Mouse (Mus musculus) cerebellum, adult 2 months (tissue): ENCODE measurements around the gene Zfhx3. TPM values are rescaled to one million over a fixed set of nuclear protein-coding genes. Genes with fewer than 3 reads are reported as not detected.

Experiments used
- DNase-seq, 2 experiments: peaks; one replicate each; pipeline ENCODE4 v3.0.0; 2021
- H3K27ac ChIP-seq: fragments of 200-500 bp; 2 replicates; pipeline ENCODE4 v1.5.1; 2012; ENCODE audit warnings: low read length, control low read depth, inconsistent platforms; ENCODE audit not compliant: insufficient read depth
- H3K27me3 ChIP-seq: fragments of 200-500 bp; 2 replicates; pipeline ENCODE4 v1.6.1; 2012; ENCODE audit warnings: inconsistent platforms, mild to moderate bottlenecking, low read length, moderate library complexity; ENCODE audit not compliant: control insufficient read depth, insufficient read depth
- H3K4me1 ChIP-seq: fragments of 200-500 bp; 2 replicates; pipeline ENCODE4 v1.6.1; 2011; ENCODE audit warnings: low read length; ENCODE audit not compliant: control insufficient read depth, insufficient read depth
- H3K4me3 ChIP-seq: fragments of 200-500 bp; replicated peaks from 2 replicates; pipeline ENCODE3; 2011; ENCODE audit warnings: mild to moderate bottlenecking, low read depth, low read length, control low read depth; ENCODE audit not compliant: insufficient read depth
- CTCF ChIP-seq: fragments of 200-500 bp; IDR thresholded peaks from 2 replicates; pipeline ENCODE4 v1.5.1; 2011; ENCODE audit warnings: low read depth, mild to moderate bottlenecking, control low read depth, low read length, moderate library complexity, borderline replicate concordance; ENCODE audit not compliant: insufficient read depth
- POLR2A ChIP-seq: fragments of 200-500 bp; IDR thresholded peaks from 2 replicates; pipeline ENCODE4 v1.6.1; 2011; ENCODE audit warnings: low read length, control low read depth, borderline replicate concordance; ENCODE audit not compliant: insufficient read depth
- WGBS: fragments of 180-500 bp; shearing (Covaris S2); methylation state at CpG from one replicate; pipeline ENCODE4 v1.1.7; 2018; 5-methylcytosine and 5-hydroxymethylcytosine counted together
- polyA plus RNA-seq: library from polyadenylated mRNA; depleted of rRNA; stranded (reverse); fragments of >200 nt; gene quantifications from 2 replicates; pipeline ENCODE4 v1.2.3, GENCODE M21; 2012

Zfhx3 gene
- polyA plus RNA-seq, 1 experiment, result 3.3 TPM

DNA sequence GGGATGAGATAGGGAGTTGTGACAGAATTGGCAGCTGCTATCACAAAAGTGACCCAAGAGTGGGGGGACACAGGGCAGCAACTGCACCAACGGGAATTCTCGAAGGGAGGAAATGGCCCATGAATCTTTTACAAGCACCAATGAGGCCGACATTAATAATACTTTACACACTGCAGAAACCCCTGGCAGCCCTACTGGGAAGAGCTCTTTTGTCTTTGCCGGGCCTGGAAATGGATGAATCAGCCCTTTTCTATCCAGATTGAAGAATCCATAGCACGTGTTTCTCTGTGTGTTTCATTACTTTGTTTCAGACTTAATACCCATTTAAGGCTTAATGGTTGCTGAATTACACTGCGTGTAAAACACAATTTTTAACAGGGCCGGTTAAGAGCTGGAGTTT, 430.6 kb downstream of the Zfhx3 start:
- no peak for DNase-seq
- H3K4me1 ChIP-seq, result no peaks in the 10 kb centered on the region
- no peak overlapping the region for H3K27ac ChIP-seq
- H3K27me3 ChIP-seq, result no peaks in the 10 kb centered on the region
- H3K4me3 ChIP-seq, result no peak overlapping the region
- WGBS, result 37% methylated on average over 7 of the region's 7 CpGs
- TF ChIP-seq POLR2A, result no peak
- TF ChIP-seq CTCF, result no peak

DNA sequence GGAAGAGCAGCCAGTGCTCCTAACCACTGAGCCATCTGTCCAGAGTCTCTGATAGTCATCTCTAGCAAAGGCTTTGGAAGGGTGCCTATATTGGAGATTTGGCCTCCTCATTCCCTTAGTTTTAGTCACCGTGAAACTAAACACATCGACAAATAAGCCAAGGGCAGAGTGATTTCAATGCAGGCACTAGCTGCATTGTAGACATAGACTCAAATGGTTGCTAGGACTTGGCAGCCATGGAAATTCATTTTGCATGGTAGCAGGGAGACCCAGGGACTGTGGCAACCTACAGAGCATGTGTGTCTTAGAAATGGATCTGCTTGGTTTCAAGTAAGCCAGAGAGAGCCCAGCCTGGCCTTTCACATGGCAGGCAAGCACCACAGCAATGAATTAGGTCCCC, 435.6 kb downstream of the Zfhx3 start:
- Histone ChIP-seq H3K4me1 (no peaks in the 10 kb centered on the region), H3K27me3 (no peaks in the 10 kb centered on the region), H3K4me3 (no peak overlapping the region), H3K27ac (no peak overlapping the region)
- TF ChIP-seq CTCF (no peak), POLR2A (no peak)
- no peak for DNase-seq
- WGBS, result 10% methylated on average over 2 of the region's 2 CpGs

DNA sequence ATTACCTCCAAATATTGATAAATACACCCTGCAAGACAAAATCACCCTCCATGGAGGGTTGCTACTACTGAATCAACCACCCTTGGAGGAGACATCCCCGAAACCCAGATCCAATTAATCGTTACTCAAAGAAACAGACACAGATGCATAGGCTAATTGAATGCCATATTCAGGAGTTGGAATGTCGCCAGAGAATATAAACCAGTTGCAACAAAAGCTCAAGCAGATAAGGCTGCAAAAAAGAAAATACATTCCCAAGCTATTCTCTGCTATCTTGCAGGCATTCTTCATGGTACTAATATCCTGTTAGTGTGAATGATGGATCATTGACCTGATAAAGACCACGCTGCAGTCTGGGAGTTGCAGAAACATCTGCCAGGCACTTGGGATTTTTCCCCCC, 440.7 kb downstream of the Zfhx3 start:
- Histone ChIP-seq H3K4me1 (no peaks in the 10 kb centered on the region; the same call in 1 of the 2 replicates), H3K4me3 (no peak overlapping the region), H3K27me3 (no peaks in the 10 kb centered on the region), H3K27ac (no peak overlapping the region)
- 42% methylated on average over 4 of the region's 4 CpGs for WGBS
- TF ChIP-seq POLR2A (no peak), CTCF (no peak)
- no peak for DNase-seq

DNA sequence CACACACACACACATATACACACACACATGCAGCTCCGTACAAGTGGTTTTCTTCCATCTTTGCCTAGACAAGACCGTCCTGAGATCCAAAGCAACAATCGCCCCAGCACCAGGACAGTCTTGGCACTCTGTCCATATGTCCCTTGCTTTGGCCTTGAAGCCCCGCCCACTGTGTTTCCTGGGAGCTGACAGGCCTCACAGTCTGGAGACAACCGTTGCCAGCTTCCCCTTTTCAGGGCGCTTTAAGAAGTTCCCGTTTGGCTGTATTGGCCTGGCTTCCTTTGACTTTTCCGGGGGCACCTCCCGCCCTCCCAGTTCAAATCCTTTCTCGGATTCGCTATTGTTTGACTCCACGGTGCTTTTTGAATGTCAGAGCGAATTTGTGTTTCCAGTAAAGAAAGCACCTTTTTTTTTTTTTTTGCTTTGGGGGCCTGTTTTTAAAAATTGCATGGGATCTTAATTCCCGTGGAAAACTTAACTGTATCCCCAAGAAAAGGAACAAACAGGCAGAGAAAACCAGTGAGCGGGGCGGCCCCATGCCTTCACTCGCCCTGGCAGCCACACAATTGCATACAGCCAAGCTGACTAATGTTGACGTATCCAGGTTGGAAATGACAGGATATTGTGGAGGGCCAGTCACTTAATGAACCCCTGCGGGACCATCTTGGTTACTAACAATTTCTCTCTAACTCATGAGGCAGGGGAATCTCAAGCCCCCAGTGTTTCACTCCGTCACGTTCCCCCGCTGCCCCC, 444.9 kb downstream of the Zfhx3 start:
- Histone ChIP-seq H3K27ac (no peak overlapping the region), H3K4me1 (no peaks in the 10 kb centered on the region; the same call in 1 of the 2 replicates), H3K27me3 (no peaks in the 10 kb centered on the region), H3K4me3 (peak overlapping the region; percentile 47)
- 4% methylated on average over 22 of the region's 22 CpGs for WGBS
- TF ChIP-seq POLR2A, result no peak
- TF ChIP-seq CTCF, result no peak
- peak; percentile 20 to 28 for DNase-seq

DNA sequence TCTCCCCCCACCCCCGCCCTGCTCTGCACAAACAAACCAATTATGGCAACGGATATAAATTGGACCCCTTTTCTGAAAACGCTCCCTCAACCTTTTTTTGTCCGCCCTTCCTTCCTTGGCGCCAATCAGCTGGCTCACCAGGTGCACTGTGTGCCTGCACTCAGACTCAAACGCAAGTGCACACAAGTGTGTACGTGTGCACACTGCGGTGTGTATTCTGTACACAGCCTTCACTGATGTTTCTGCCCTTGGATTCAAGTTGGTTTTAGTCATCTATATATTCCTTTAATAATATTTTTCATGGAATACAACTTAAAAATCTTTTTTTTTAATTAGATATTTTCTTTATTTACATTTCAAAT, 445.4 kb downstream of the Zfhx3 start:
- 25% methylated on average over 8 of the region's 8 CpGs for WGBS
- H3K4me3 ChIP-seq, result no peak overlapping the region
- TF ChIP-seq POLR2A (no peak), CTCF (no peak)

DNA sequence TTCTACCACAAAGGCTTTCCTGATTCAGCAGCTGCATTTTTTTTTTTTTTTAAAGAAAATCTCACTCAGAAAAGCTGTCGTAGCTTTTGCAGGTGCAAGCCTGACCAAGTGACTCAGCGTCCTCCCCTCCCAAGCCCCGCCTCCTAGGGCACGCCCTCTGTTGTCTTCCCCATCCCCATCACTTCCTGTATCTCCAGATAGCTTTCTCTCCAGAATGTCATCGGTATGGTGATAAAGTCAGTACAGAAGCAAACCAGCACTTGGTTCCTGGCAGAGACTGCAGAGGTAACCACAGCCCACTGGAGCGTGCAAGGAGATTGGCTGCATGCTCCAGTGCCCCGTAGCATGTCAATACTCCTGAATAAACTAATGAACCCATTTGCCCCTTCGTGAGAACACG, 450.5 kb downstream of the Zfhx3 start:
- no peak for TF ChIP-seq POLR2A
- no peak for TF ChIP-seq CTCF

More for the DNA sequence above, 445.4 kb downstream of the Zfhx3 start:
- no peak overlapping the region for H3K27ac ChIP-seq
- DNase-seq, result no peak
- H3K4me1 ChIP-seq, result no peaks in the 10 kb centered on the region; the same call in 1 of the 2 replicates
- H3K27me3 ChIP-seq, result no peaks in the 10 kb centered on the region

DNA sequence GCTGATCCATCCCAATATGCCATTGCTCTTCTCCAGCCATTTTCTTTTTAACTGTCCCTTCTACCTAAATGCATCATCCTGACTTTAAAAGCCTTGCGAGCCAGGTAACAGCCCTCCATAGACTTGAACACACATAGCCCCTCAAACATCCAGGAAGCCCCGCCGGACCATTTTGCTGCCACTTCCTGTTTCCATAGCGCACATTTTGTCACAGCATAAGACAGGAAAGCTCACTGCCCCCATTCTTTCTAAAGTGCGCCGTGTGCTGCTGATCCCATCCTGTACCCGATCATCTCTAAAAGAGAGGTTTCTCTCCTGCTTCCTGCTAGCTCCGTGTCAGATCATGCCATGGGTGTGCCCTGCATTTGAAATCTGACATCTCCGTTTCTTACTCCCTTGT, 459.7 kb downstream of the Zfhx3 start:
- no peaks in the 10 kb centered on the region for H3K27me3 ChIP-seq
- H3K27ac ChIP-seq, result no peak overlapping the region
- no peak for DNase-seq
- 86% methylated on average over 9 of the region's 9 CpGs for whole genome bisulfite sequencing
- TF ChIP-seq POLR2A (no peak), CTCF (no peak)
- no peak overlapping the region for H3K4me3 ChIP-seq
- H3K4me1 ChIP-seq, result no peaks in the 10 kb centered on the region; the same call in 1 of the 2 replicates

More for the DNA sequence above, 450.5 kb downstream of the Zfhx3 start:
- Histone ChIP-seq H3K4me1 (no peaks in the 10 kb centered on the region), H3K27me3 (no peaks in the 10 kb centered on the region), H3K27ac (no peak overlapping the region), H3K4me3 (no peak overlapping the region)
- WGBS, result 46% methylated on average over 9 of the region's 9 CpGs
- DNase-seq, result no peak

DNA sequence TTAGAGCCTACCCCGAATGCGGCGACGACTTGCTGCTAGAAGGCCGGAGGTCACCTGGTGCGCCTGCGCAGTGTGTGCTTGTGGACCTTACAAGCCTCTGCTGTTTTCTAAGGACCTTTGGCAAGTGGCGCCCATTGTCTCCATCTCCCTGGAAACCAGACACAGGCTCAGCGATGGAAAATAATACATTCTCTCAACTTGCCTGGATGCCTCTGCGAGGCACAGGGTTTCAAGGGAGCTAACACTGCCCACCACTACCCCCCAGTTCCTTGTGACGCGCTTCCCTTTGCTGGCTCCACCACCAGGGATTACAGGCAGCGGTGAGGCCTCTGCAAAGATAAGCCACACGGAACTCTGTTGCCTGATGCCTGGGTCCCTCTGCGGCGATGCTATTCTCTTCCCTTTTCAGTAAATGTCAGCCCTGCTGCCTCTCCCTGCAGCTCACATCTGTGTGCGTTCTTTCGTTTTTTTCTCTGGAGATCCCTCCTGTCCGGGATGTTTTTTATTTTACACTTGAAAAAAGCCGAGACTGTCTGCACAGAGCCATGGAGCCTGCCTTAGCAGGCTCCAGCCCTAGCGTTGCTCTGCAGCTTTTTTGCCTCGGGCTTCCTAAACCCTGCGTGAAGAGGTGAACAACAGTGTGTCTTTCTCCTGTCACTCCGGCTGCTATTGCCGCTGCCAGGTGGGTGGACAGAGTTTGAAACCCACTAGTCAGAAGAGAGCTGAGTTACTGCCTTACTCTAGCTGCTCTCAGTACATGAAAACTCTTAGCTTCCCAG, 464.5 kb downstream of the Zfhx3 start:
- TF ChIP-seq POLR2A (no peak), CTCF (no peak)
- peak overlapping the region; percentile 4 for H3K4me3 ChIP-seq
- DNase-seq, result peak; percentile 6 to 16
- no peaks in the 10 kb centered on the region; the same call in 1 of the 2 replicates for H3K4me1 ChIP-seq
- H3K27me3 ChIP-seq, result no peaks in the 10 kb centered on the region
- WGBS, result 6% methylated on average over 25 of the region's 25 CpGs
- H3K27ac ChIP-seq, result no peak overlapping the region
